Mouse (Mus musculus): ENCODE measurements at regions not wholly inside any gene's neighbourhood (a gene's known extent, or its start where the extent isn't known, plus 50 kb on each side); places are given as distances from the start of the nearest gene placed in this dataset.

DNA sequence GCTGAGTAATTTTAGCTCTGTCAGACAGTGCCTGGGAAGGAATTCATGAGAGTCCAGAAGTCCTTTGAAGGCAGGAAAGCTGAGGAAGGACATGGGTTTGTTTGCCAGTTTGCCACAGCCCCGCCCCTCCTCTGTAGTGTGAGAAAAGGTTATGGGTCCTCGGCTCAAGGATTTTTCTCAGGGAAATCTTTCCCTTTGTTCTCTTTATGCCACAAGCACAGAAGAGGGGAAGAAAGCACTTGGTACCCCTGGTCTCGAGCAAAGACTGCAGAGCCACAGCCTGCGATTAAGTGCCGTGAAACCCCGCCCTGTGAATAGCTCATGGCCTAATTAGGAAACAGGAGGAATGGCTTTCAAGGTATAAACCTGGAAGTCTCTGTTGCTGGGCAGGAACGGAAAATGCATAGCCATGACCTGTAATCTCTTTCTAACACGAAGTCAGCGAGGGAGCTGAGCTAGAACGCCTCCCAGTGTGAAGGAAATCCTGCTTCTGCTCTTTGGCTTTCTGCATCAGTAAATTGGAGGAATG is 166.1 kb upstream of the Tars start:
- no peak for DNase-seq

DNA sequence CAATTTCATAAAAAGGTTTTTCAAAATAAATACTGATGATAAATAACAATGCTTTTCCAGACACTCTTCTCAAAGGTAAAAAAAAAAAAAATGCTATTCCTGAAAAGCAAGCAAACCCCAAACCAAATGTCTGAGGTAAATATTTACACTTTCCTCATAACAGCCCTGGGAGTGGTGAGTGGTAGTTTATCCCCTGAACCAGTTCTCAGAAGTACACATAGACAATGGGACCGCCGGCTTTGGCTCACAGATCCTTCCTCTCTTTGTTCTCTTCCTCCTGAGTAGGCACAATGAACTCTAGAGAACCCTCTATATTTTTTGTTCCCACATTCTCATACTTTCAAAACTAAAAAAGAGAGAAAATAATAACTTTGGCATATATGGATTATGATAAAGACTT is 153.1 kb upstream of the Tars start:
- DNase-seq, result no peak

DNA sequence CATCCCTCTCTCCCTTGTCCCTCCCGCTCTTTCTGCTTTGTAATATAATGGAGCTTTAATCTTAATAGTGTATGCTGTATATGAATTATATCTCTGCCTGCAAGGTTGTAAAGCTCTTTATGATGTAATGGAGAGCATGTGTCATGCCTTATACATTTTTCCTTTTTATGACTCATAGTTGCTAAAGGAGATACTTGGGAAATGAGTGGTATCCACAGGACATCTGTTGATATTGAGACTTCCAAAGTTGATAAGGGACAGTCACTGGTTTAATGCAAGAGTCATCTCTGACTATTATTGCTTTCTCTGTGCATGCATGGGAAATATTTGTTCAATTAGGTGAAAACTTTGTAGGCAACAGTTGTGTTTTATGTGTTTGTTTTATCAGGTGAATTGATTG is 152.6 kb upstream of the Tars start:
- no peak for DNase-seq

DNA sequence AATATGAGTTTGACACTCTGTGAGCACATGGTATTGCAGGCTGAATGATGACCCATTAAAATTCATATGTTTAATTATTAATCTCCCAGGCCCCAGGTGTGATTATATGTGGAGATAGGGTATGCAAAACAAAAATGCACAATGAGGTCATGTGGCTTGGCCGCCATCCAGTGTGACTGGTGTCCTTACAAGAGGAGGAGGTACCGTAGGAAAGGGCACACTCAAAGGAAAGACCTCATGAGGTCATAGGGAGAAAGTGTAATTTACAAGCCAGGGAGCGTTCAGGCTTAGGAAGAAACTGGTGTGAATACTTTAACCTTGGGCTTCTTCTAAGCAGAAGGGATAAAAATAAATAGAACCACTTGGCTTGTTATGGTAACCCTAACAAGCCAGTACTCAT is 140.0 kb upstream of the Tars start:
- DNase-seq, result no peak

DNA sequence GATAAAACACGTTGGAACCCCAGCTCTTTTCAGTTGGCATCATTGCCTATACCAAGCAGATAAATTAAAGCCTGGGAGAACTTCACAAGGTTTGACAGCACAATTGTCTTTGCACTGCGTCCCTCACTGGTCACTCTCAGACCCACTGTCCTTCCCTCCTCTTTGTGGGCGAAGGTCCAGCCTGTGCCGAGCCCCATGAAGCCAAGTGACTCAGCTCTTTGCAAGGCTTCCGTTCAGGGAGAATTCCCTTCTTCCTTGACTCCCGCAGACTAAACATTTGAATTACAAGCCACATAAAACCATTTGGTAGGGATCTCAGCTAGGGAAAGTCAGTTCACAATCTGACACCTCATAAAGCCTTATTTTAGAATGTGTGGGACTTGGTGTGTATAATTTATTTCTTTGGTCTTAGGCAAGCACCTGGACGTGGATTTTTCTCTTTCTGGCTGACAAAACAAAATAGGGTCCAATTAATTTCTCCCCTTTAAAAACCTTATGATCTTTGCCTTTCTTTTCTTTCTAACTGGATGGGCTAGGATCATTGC is 136.7 kb upstream of the Tars start:
- DNase-seq, result no peak

DNA sequence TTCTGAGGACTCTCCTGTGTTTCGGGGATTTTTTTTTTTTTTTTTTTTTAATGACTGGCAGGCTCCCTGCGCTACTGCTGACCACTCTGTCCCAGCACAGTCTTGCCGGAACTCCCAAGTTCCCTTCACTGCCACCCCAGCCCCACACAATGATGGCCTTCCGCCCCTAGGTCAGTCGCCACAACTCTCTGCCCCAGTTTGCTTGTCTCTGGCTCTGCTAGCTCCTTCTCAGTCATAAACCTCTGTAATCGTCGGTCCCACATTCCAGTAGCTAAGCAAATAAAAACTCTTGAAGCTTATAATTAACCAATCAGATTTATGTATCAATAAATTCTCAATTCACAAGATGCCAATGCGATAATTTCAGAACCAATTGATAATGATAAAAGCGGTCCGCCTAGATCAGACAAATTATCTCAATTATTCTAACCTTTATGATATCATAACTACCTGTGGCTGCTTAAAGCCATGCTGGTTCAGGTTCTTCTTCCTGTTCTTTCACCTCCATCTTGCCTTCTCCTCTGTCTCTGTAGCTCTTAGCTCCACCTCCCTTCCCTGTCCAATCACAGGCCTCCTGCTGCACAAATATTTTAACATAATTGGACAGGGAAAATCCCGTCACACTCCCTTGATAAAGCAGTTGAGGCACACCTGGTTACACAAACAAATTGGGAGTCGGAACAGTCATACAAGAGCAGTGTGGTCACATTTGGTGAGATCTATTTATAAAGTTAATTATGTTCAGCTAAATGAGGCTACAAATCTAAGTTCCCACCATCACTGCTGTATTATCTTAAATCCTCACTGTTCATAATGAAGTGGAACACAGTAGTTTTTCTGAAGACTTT is 135.2 kb upstream of the Tars start:
- no peak for DNase-seq

DNA sequence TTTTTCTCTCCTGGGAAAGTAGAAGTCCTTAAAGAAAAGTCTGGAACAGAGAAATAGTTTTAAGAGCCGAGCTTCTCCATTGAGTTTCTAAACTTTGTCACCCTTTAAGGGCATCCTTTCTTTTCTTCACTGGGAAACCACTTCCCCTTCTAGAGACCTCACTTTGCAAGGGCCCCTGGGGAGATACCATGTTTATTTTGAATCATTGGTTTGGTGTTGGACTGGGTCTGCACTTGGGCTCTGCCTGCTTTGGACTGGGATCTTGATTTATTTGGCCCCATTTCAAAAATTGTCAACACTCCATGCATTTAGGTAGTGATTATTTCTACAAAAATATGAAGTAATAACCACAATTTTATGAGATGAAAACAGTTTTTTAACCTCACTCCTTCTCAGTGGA is 134.2 kb upstream of the Tars start:
- peak; percentile 33 for DNase-seq

DNA sequence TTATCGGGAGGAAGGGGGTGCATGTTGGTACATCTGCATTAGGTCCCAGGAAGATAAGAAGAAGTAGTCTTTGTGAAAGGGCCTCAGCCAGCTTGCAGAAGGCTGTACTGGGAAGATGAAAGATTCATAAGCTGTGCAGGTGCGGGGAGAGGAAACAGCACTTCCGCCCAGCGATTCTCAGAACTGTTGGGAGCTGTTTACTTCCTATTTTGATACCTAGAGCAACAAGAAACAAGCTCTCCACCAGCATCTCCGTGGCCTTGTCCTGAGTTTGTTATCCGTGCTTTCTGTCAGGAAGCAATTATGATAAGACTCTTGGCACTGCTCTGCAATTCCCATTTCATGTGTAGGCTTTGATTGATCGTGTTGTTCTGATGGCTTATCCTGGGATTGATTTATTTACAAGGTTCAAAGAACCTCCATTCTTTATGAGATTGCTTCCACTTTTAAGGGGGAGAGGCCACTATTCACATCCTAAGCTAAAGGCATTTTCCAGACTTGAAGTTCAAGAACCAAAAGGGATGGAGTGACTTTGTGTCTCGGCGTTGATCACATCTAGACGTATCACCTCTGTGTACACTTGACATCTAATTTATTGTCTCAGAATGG is 133.6 kb upstream of the Tars start:
- peak; percentile 81 for DNase-seq

DNA sequence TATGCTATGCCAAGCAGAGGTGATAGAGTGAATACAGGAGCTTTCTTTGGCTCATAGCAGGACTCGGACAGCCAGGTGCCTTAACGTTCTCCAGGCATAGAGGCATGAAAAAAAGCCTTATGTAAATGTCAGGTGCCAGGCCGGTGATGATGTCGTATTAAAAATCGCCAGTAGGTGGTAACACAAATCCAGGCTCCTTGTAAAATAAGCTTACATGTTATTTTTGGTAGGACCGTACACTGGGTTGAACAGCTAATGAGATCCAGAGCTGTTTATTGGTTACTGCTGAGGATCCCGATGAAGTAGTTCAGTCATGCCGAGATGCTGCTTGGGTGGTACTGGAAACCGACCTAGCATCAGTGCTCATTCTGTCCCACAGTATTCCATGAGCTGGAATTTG is 133.1 kb upstream of the Tars start:
- peak; percentile 47 for DNase-seq

DNA sequence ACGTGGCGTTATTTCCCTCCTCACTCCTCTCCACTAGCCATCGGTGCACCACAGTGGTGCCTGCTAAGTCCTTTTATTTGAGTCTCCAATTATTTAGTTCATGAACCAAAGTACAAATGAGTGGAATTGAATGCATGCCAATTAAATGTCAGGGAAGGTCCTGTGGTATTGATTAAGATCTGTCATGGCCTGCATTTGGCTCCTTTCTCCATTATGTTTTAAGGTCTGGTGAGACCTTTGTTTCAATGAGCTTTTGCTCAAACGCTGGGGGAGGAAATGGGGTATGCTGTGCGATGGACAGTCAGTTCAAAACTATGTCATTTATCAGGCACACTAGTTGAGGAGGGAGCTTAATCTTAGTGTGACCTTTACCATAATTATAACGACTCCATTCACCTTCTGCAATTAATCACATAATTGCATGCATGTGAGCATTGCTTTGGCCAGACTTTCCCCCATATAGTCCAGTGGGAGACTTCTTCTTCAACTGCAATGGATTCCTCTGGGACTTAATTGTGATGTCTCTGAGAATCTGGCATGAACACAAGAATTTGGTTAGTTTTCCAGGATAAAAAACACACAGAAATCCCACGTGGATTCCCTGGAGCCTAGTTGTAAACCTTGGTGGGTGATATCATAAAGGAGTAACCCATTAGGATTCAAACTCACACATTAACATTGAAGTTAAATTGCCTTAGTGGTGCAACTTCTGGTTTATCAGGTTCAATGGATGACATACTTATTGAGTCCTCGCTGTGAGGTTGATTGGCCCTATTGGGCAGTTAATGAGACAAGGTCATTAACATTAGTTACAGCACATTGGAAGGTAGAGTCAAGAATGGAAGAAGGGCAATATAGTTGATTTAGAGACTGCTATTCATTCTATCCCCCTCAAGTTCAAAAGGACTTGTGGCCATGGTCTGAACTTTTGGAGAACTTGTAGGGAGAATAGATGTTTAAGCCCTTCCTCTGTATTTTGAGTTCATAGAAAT is 130.7 kb upstream of the Tars start:
- no peak for DNase-seq

DNA sequence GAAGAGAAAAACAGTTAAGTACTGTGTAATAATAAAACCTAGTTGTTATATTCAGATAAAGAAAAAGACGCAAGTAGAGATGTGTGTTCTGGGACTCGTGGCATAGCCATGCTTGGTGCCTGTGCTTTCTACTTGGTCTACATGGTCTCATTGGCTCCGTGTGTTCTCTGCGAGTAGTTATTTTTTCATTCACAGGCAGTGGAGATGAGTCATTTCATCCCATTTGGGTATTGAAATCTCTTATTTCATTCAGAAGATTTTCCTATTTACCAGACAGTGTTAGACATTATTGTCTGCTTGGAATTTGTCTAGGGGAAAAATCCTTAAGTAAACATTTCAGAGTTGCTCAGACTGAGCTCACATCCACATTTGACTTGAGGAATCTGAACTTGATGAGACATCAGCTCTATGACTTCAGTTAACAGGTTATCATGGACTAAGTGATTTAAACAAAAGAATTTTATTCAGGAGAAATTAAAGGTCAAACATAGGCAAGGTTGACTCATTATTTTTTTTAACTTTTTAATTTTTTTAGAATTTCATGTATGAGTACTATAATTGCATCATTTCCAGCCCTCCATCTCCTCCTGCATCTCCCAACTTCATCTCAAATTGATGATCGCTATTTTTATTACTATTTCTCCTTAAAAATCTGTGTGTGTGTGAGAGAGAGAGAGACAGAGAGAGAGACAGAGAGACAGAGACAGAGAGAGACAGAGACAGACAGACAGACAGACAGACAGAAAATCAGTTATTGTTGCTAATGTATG is 125.1 kb upstream of the Tars start:
- DNase-seq, result no peak

DNA sequence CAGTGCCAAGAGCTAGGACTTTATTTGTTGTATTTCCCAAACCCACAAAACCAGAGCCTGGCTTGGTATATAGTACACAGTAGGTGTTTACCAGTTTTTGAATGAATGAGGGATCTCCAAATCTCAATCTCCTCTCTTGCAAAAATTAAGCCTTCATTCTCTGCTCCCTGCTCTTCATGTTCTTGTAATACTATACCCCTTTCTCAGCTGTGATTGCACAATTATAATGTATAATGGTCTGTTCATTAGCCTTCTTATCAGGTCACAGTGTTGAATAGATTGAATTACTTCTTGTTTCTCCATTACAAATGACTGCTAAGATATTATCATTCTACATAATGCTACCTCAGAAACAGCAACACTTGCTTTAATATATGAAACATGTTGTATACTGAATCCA is 119.1 kb upstream of the Tars start:
- DNase-seq, result no peak

DNA sequence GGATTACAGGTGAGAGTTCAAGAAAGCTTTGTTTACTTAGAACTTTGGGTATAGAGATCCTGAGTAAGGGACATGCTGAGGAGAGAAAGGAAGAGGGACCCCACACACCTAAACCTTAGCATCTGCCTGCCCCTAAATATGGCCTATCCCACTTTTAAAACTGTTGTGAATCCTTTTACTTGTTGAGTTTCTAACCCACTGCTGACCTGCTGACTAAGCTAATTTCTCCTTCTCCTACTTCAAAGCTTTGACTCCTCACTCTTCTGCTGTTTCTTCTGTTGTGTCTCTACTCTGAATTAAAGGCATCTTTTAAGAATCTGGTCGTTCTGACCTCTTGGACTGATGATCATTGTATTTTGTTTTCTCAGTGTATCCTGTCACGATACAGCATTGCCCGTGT is 118.4 kb upstream of the Tars start:
- DNase-seq, result no peak

DNA sequence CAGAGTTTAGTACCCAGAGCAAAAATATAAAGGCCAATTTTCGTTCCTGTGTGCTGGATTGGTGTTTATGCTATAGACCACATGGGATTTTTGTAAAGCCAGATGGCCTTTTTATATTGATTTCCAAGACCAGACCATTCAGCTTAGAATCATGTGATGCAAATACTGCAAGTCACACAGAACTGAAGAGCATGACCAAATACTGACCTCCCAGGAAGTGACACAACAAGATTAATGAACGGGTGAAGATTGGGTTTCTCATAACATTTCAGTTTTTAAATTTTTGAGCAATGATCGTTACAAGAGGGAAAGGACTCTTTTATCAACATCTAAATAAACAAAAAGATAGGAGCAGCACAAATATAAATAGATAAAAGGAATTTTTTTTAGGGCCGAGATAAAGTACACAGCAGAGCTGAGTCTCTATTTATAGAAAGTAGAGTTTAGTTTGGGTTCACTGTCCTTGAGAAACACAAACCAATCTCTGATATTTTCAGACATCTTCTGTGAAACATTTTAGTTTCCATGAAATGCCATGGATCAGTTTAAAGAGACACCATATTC is 105.7 kb upstream of the Tars start:
- DNase-seq, result no peak

DNA sequence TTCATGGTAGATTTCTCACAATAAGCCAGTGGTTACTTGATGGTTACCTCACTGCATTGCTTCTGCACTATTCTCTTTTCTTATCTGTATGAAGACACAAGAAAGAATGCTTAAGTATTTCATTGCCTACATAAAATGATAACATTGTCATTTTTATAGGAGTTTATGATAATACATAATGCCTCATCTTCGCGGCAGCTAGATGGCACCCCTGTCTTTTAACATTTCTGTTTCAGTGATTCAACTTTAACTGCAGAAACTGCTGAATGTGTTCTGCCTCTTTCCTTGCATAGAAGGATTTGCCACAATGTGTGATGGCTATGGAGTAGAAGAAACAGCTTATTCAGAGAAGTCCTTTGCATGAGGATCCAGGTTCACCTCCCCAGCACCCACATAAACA is 97.0 kb upstream of the Tars start:
- peak; percentile 33 for DNase-seq

DNA sequence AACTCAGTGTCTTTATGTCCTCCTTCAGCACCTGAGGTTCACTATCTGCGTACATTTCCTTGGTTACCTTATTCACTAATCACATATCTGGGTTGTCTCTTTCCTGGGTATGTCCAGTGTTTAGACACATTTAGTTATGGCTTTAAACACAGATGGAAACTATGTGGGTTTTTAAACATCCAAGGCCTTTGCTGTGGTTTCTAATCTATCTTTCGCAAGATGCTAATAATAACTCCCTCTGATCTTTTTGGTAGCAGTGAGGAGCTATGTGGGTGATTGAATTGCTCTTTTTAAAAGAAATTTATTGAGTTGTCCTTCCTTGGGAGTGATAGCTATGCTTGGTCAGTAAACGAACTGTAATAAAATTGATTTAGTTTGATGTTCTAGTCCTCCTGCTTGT is 89.7 kb upstream of the Tars start:
- DNase-seq, result no peak

DNA sequence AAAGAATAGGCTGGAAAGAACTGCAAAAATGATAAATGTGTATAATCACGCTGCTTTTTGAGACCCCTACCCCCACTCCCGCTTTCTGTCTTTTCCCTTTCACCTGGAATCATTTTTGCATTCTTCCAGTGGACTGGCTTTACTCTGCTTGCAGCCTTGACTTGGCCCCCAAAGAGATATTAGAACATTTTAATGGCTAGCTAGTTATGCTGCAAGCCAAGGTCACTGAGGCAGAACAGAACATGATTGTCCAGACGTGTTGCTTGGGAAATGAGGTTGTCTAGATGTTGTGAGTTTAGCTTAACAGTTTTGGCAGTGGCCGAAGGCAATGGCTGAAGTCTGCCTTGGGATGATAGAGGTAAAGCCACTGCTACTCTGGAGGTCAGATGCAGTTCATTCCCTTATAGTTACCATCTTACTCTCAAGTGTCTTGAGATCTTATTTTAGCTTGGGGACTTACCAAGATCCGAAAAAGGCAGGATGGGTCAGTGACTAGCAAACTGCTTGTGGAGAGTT is 87.9 kb upstream of the Tars start:
- no peak for DNase-seq

DNA sequence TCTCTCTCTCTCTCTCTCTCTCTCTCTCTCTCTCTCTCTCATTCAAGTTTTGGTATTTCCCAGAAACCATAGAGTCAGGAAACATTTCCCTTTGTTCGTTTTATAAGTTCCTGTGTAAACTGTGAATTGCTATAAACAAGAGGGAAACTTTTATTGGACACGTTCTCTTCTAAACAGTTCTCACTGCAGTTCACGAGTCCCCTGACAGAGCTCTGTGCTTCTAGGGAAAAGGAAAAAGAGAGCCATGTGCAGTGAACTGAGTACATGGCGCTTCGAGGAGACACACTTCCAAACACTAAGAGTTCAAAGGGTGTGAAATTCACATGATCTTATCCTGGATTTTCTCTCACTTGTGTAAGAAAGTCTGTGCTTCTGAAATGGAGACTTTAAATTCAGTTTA is 84.5 kb upstream of the Tars start:
- DNase-seq, result no peak

DNA sequence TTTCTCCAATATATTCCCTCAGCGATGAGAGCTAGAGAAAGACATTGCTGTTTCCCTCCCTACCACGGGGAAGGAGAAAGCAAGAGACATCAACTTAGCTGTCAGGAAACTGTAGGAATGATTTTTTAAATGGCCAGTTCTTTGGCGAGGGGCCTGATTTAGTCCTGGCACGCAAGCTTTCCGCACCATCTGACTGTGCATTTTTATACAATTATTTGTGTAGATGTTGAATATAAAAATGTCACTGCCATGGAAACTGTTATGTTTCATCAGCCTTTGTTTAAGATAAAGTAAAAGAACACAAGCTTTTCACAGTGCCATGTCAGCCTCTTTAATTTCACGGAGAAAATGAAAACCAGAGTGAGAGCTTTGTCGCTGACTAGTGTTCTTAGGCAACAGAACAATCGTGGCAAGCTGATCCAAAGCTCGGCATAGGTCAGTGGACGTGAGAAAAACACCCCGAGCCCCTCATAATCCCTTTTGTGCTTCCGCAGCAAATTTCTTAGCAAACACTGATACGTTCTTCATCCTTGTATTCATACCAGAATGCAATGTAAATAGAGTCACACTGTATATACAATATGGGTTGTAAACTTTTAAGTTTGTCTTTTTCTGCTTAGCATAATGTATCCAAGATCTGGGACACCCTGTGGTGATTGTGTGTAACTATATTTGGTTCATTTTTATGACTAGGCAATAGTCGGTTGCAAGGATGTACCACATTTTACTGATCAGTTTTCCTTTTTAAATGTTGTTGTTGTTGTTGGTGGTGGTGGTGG is 79.9 kb upstream of the Tars start:
- no peak for DNase-seq

DNA sequence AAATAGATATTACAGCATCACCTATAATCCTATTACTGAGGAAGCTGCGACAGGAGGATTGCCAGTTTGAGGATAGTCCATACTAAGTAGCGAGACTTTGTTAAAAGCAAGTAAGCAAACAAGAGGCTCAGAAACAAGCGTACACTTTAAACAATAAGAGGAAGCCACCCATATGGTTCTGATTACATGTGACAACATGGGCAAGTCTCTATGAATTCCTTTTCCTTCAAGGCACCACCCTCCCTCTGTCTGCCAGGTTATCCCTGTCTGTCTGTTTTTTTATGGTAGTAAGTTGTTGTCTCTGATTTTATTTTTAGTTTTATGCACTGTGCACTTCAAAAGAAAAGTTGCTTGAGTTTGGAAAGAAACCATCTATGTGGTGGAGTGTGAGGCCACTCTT is 76.8 kb upstream of the Tars start:
- DNase-seq, result no peak

DNA sequence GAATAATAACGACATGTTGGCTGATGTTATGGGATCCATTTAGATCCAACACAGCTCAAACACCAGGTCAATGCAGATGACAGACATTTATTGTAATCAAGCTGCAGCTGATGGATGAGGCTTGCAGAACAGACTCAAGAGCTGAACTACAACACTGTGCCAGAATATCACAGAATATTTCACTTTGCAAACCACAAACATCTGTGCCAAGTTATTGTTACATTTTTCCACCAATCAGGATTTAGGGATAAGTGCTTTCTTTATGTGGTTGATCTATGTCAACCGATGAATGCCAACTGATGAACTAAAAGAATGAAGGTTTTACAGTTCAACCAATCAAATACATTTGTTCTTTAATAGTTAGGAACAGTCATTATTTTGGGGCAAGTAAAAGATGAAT is 63.9 kb upstream of the Tars start:
- DNase-seq, result no peak
